Mouse (Mus musculus) CH12.LX (cell line): ENCODE results near the gene Fcho1.

ENCODE experiments used
- BHLHE40 ChIP-seq: IDR thresholded peaks from 2 replicates; pipeline ENCODE4 v1.6.1; 2011; ENCODE audit warnings: mild to moderate bottlenecking, low read depth, low read length, improper control_type of control experiment
- CTCF ChIP-seq, 2 experiments: IDR thresholded peaks in 1 of 2; conservative IDR thresholded peaks in 1 of 2; 2 replicates each; pipeline ENCODE4 v1.5.1; 2011 to 2012; ENCODE audit warnings: low read depth in 2 of 2, low read length in 2 of 2, improper control_type of control experiment in 1 of 2, inconsistent platforms in 1 of 2, mild to moderate bottlenecking in 1 of 2, moderate library complexity in 1 of 2
- GABPA ChIP-seq: IDR thresholded peaks from 2 replicates; pipeline ENCODE4 v1.6.1; 2012; ENCODE audit warnings: low read depth, low read length, improper control_type of control experiment, inconsistent platforms; ENCODE audit not compliant: insufficient replicate concordance
- MYC ChIP-seq: IDR thresholded peaks from 2 replicates; pipeline ENCODE4 v1.6.1; 2011; ENCODE audit warnings: low read depth, mild to moderate bottlenecking, improper control_type of control experiment, low read length

- TF ChIP-seq GABPA (no peak), MYC (no peak), CTCF (conservative IDR thresholded peaks at IDR 0.05 in 1 of 2, IDR thresholded peaks at IDR 0.05 in 1 of 2; ENCODE audit: low read depth in 2 of 2, low read length in 2 of 2) (no peak), BHLHE40 (no peak)
Measured at GRCm38 (mm10) chr8:71689028-71689427, 36.5 kb downstream of the Fcho1 start, which contains the start of gene Insl3.
